Mouse (Mus musculus) embryonic facial prominence, embryonic 14.5 days (tissue): Measurements from ENCODE around the gene Rbm25. TPM values are rescaled to one million over a fixed set of nuclear protein-coding genes. Genes with fewer than 3 reads are reported as not detected.

Experiments
- ATAC-seq: fragments of 200-750 bp; cut with Nextera tagmentation; 2 replicates; pipeline ENCODE4 v1.8.0; 2017; ENCODE audit warnings: low read depth, moderate number of reproducible peaks, moderate TSS enrichment
- DNase-seq: peaks from one replicate; pipeline ENCODE4 v3.0.0-alpha.2; 2015; ENCODE audit warnings: low spot score
- H3K27ac ChIP-seq: fragments of 300-500 bp; sonication (generic); replicated peaks from 2 replicates; pipeline ENCODE4 v1.5.1; 2014; ENCODE audit warnings: low read depth, mild to moderate bottlenecking, low read length, moderate library complexity
- H3K27me3 ChIP-seq: fragments of 300-500 bp; sonication (generic); replicated peaks from 2 replicates; pipeline ENCODE4 v1.6.1; 2014; ENCODE audit warnings: low read length; ENCODE audit not compliant: control insufficient read depth, insufficient read depth
- H3K36me3 ChIP-seq: fragments of 300-500 bp; sonication (generic); 2 replicates; pipeline ENCODE4 v1.6.1; 2014; ENCODE audit warnings: low read length, mixed read lengths; ENCODE audit not compliant: control insufficient read depth, insufficient read depth
- H3K4me1 ChIP-seq: fragments of 300-500 bp; sonication (generic); 2 replicates; pipeline ENCODE4 v1.6.1; 2014; ENCODE audit warnings: antibody characterized with exemption, low read length; ENCODE audit not compliant: control insufficient read depth, insufficient read depth
- H3K4me2 ChIP-seq: fragments of 300-500 bp; sonication (generic); 2 replicates; pipeline ENCODE4 v1.6.1; 2014; ENCODE audit warnings: low read depth, mild to moderate bottlenecking, low read length, moderate library complexity, mixed read lengths
- H3K4me3 ChIP-seq: fragments of 300-500 bp; sonication (generic); 2 replicates; pipeline ENCODE4 v1.5.1; 2014; ENCODE audit warnings: low read depth, mild to moderate bottlenecking, low read length
- H3K9ac ChIP-seq: fragments of 300-500 bp; sonication (generic); 2 replicates; pipeline ENCODE4 v1.6.1; 2014; ENCODE audit warnings: low read depth, mild to moderate bottlenecking, low read length, moderate library complexity, mixed read lengths
- H3K9me3 ChIP-seq: fragments of 300-500 bp; sonication (generic); 2 replicates; pipeline ENCODE4 v1.6.1; 2016; ENCODE audit warnings: low read length; ENCODE audit not compliant: control insufficient read depth
- WGBS: fragments of 180-500 bp; shearing (Covaris S2); extraction: QIAGEN DNeasy Blood & Tissue Kit; methylation state at CpG from one replicate; pipeline ENCODE4 v1.1.7; 2014; 5-methylcytosine and 5-hydroxymethylcytosine counted together
- polyA plus RNA-seq: library from polyadenylated mRNA; unstranded; fragments of >200 nt; fragmentation: Nextera tagmentation; extraction: Ambion mirVana; gene quantifications from 2 replicates; pipeline ENCODE4 v1.2.1, GENCODE M21; 2014

Rbm25 gene
- polyA plus RNA-seq, 1 experiment from 2014 or later = 181 TPM

- no peak overlapping the region for H3K27ac ChIP-seq
- peaks cover 31% of the 10 kb centered on the region for H3K36me3 ChIP-seq
- no peak overlapping the region for H3K9ac ChIP-seq
- DNase-seq (no peak), ATAC-seq (no peak)
- no peaks in the 10 kb centered on the region for H3K27me3 ChIP-seq
- 85% methylated on average over 4 of the region's 4 CpGs for WGBS
- H3K9me3 ChIP-seq = no peaks in the 10 kb centered on the region
- H3K4me2 ChIP-seq = no peak overlapping the region
- H3K4me1 ChIP-seq = no peaks in the 10 kb centered on the region
- H3K4me3 ChIP-seq = no peak overlapping the region
Observed at GRCm38 (mm10) chr12:83702796-83703195, 71.8 kb downstream of the Rbm25 start.

GRCm38 (mm10) chr12:83706951-83707350 is 75.9 kb downstream of the Rbm25 start:
- no peak for DNase-seq
- ATAC-seq = no peak
- H3K27ac ChIP-seq = no peak overlapping the region
- H3K4me2 ChIP-seq = no peak overlapping the region
- H3K4me3 ChIP-seq = no peak overlapping the region
- no peaks in the 10 kb centered on the region for H3K4me1 ChIP-seq
- WGBS = 90% methylated on average over 4 of the region's 4 CpGs
- H3K9ac ChIP-seq = no peak overlapping the region
- H3K27me3 ChIP-seq = no peaks in the 10 kb centered on the region
- H3K36me3 ChIP-seq = peaks cover 21% of the 10 kb centered on the region
- no peaks in the 10 kb centered on the region for H3K9me3 ChIP-seq

- ATAC-seq (no peak), DNase-seq (no peak)
- Histone ChIP-seq H3K9me3 (no peaks in the 10 kb centered on the region), H3K4me1 (no peaks in the 10 kb centered on the region), H3K9ac (no peak overlapping the region), H3K4me2 (no peak overlapping the region), H3K36me3 (peaks cover 31% of the 10 kb centered on the region), H3K27ac (no peak overlapping the region), H3K4me3 (no peak overlapping the region), H3K27me3 (no peaks in the 10 kb centered on the region)
- 83% methylated on average over 7 of the region's 7 CpGs for WGBS
Observed at GRCm38 (mm10) chr12:83708160-83709092, 77.4 kb downstream of the Rbm25 start.

GRCm38 (mm10) chr12:83709934-83710333 is 78.9 kb downstream of the Rbm25 start:
- DNase-seq (no peak), ATAC-seq (no peak)
- Histone ChIP-seq H3K36me3 (peaks cover 37% of the 10 kb centered on the region), H3K4me1 (no peaks in the 10 kb centered on the region), H3K4me3 (no peak overlapping the region), H3K27me3 (no peaks in the 10 kb centered on the region), H3K9me3 (no peaks in the 10 kb centered on the region), H3K4me2 (no peak overlapping the region), H3K9ac (no peak overlapping the region), H3K27ac (no peak overlapping the region)
- WGBS = 91% methylated on average over 2 of the region's 2 CpGs

- H3K4me2 ChIP-seq = no peak overlapping the region
- no peak overlapping the region for H3K4me3 ChIP-seq
- 44% methylated on average over 2 of the region's 2 CpGs for WGBS
- ATAC-seq = 0 out of 2 replicates have a peak, but pooled peaks have one; percentile 33
- no peaks in the 10 kb centered on the region for H3K27me3 ChIP-seq
- H3K27ac ChIP-seq = no peak overlapping the region
- DNase-seq = peak; percentile 80
- H3K9ac ChIP-seq = no peak overlapping the region
- no peaks in the 10 kb centered on the region for H3K4me1 ChIP-seq
- H3K9me3 ChIP-seq = no peaks in the 10 kb centered on the region
- peaks cover 69% of the 10 kb centered on the region for H3K36me3 ChIP-seq
Observed at GRCm38 (mm10) chr12:83713749-83714148, 82.7 kb downstream of the Rbm25 start.

- no peak overlapping the region for H3K9ac ChIP-seq
- no peak overlapping the region for H3K27ac ChIP-seq
- H3K4me3 ChIP-seq = no peak overlapping the region
- DNase-seq (no peak), ATAC-seq (no peak)
- H3K36me3 ChIP-seq = peaks cover 74% of the 10 kb centered on the region
- 88% methylated on average over 15 of the region's 15 CpGs for WGBS
- no peaks in the 10 kb centered on the region for H3K27me3 ChIP-seq
- no peaks in the 10 kb centered on the region for H3K9me3 ChIP-seq
- H3K4me2 ChIP-seq = no peak overlapping the region
- no peaks in the 10 kb centered on the region for H3K4me1 ChIP-seq
Observed at GRCm38 (mm10) chr12:83716416-83717184, 85.6 kb downstream of the Rbm25 start.

GRCm38 (mm10) chr12:83719431-83719830 is 88.4 kb downstream of the Rbm25 start:
- ATAC-seq = no peak
- H3K9me3 ChIP-seq = no peaks in the 10 kb centered on the region
- H3K4me1 ChIP-seq = no peaks in the 10 kb centered on the region
- H3K36me3 ChIP-seq = peaks cover 75% of the 10 kb centered on the region
- no peak overlapping the region for H3K27ac ChIP-seq
- H3K4me2 ChIP-seq = no peak overlapping the region
- H3K27me3 ChIP-seq = no peaks in the 10 kb centered on the region
- H3K4me3 ChIP-seq = no peak overlapping the region
- WGBS = 86% methylated on average over 1 of the region's 1 CpGs
- no peak for DNase-seq
- no peak overlapping the region for H3K9ac ChIP-seq

- no peaks in the 10 kb centered on the region for H3K9me3 ChIP-seq
- no peak overlapping the region for H3K4me3 ChIP-seq
- DNase-seq (peak; percentile 87), ATAC-seq (peak; percentile 89)
- H3K27ac ChIP-seq = peak overlapping the region; percentile 70
- 46% methylated on average over 6 of the region's 6 CpGs for WGBS
- H3K27me3 ChIP-seq = no peaks in the 10 kb centered on the region
- H3K4me1 ChIP-seq = no peaks in the 10 kb centered on the region
- H3K9ac ChIP-seq = no peak overlapping the region
- H3K36me3 ChIP-seq = peaks cover 75% of the 10 kb centered on the region
- no peak overlapping the region for H3K4me2 ChIP-seq
Observed at GRCm38 (mm10) chr12:83721281-83721680, 90.2 kb downstream of the Rbm25 start.
